Mouse (Mus musculus) megakaryocyte, embryonic 14.5 days (primary cell): ENCODE results near the gene Zfp219.

ENCODE experiments used
- FLI1 ChIP-seq: IDR thresholded peaks from 2 replicates; pipeline ENCODE4 v1.6.1; 2012; ENCODE audit warnings: low read length, inconsistent platforms, mixed read lengths
- GATA1 ChIP-seq: IDR thresholded peaks from 3 replicates; pipeline ENCODE4 v1.6.1; 2012; ENCODE audit warnings: mixed read lengths, low read length, inconsistent platforms, borderline replicate concordance

- no peak for TF ChIP-seq GATA1
- no peak for TF ChIP-seq FLI1
Measured at GRCm38 (mm10) chr14:52005141-52005540, 15.4 kb downstream of the Zfp219 start.
